Mouse (Mus musculus) hindbrain, embryonic 14.5 days (tissue): ENCODE results near the gene Ddx19a. TPM values are rescaled to one million over a fixed set of nuclear protein-coding genes. Genes with fewer than 3 reads are reported as not detected.

Source experiments
- ATAC-seq: fragments of 200-750 bp; cut with Nextera tagmentation; 2 replicates; pipeline ENCODE4 v1.8.0; 2017; ENCODE audit warnings: moderate number of reproducible peaks, mild to moderate bottlenecking, moderate TSS enrichment, moderate library complexity; ENCODE audit not compliant: low FRiP score
- DNase-seq: peaks from one replicate; pipeline ENCODE4 v3.0.0-alpha.2; 2015; ENCODE audit warnings: low spot score
- H3K27ac ChIP-seq: fragments of 300-500 bp; sonication (generic); 2 replicates; pipeline ENCODE4 v1.5.1; 2014; ENCODE audit warnings: mild to moderate bottlenecking, moderate library complexity
- H3K27me3 ChIP-seq: fragments of 300-500 bp; sonication (generic); 2 replicates; pipeline ENCODE4 v1.6.1; 2014; ENCODE audit warnings: mild to moderate bottlenecking, low read length, mixed read lengths; ENCODE audit not compliant: control insufficient read depth, insufficient read depth
- H3K36me3 ChIP-seq: fragments of 300-500 bp; sonication (generic); replicated peaks from 2 replicates; pipeline ENCODE4 v1.6.1; 2014; ENCODE audit not compliant: control insufficient read depth, insufficient read depth
- H3K4me1 ChIP-seq: fragments of 300-500 bp; sonication (generic); replicated peaks from 2 replicates; pipeline ENCODE4 v1.6.1; 2014; ENCODE audit warnings: antibody characterized with exemption, low read length, mixed read lengths; ENCODE audit not compliant: control insufficient read depth, insufficient read depth
- H3K4me2 ChIP-seq: fragments of 300-500 bp; sonication (generic); replicated peaks from 2 replicates; pipeline ENCODE4 v1.6.1; 2014; ENCODE audit warnings: mild to moderate bottlenecking, moderate library complexity
- H3K4me3 ChIP-seq: fragments of 300-500 bp; sonication (generic); replicated peaks from 2 replicates; pipeline ENCODE4 v1.5.1; 2014; ENCODE audit warnings: mild to moderate bottlenecking, low read length
- H3K9ac ChIP-seq: fragments of 300-500 bp; sonication (generic); 2 replicates; pipeline ENCODE4 v1.6.1; 2014
- H3K9me3 ChIP-seq: fragments of 300-500 bp; sonication (generic); 2 replicates; pipeline ENCODE4 v1.6.1; 2016; ENCODE audit warnings: low read length; ENCODE audit not compliant: control insufficient read depth
- WGBS: fragments of 180-500 bp; shearing (Covaris S2); extraction: QIAGEN DNeasy Blood & Tissue Kit; methylation state at CpG from one replicate; pipeline ENCODE4 v1.1.7; 2014; 5-methylcytosine and 5-hydroxymethylcytosine counted together
- polyA plus RNA-seq: library from polyadenylated mRNA; unstranded; fragments of >200 nt; fragmentation: Nextera tagmentation; extraction: Ambion mirVana; gene quantifications from 2 replicates; pipeline ENCODE4 v1.2.1, GENCODE M21; 2014

Gene Ddx19a
- 13.0 and 13.3 TPM in 2 replicates for polyA plus RNA-seq

GRCm38 (mm10) chr8:110997547-110998531 is at the start of gene Ddx19a:
Gene Ddx19a, minus strand, starts transcription at chr8:110997800.
- Histone ChIP-seq H3K9ac (peak within 1 kb of the TSS; percentile 80), H3K9me3 (no peaks in the 10 kb centered on the region), H3K27me3 (no peaks in the 10 kb centered on the region), H3K36me3 (peaks cover 10% of the 10 kb centered on the region), H3K4me2 (peak within 1 kb of the TSS; percentile 91), H3K4me1 (peaks cover 8% of the 10 kb centered on the region), H3K27ac (peak within 1 kb of the TSS; percentile 78), H3K4me3 (peak within 1 kb of the TSS; percentile 94)
- peak; percentile 88 for DNase-seq
- peak; percentile 93 for ATAC-seq
- 4% methylated on average over 58 of the region's 58 CpGs for WGBS

- ATAC-seq, result no peak
- Histone ChIP-seq H3K4me2 (no peak overlapping the region), H3K27ac (no peak overlapping the region), H3K36me3 (peaks cover 99% of the 10 kb centered on the region), H3K4me3 (no peak overlapping the region), H3K9ac (no peak overlapping the region), H3K4me1 (no peaks in the 10 kb centered on the region), H3K27me3 (no peaks in the 10 kb centered on the region), H3K9me3 (no peaks in the 10 kb centered on the region)
- WGBS, result 47% methylated on average over 2 of the region's 2 CpGs
- DNase-seq, result no peak
These were observed 46.6 kb upstream of the Ddx19a start for GRCm38 (mm10) chr8:111044003-111044734.

GRCm38 (mm10) chr8:111042546-111042945 is 44.9 kb upstream of the Ddx19a start:
- Histone ChIP-seq H3K4me3 (no peak overlapping the region), H3K27me3 (no peaks in the 10 kb centered on the region), H3K4me1 (no peaks in the 10 kb centered on the region), H3K9me3 (no peaks in the 10 kb centered on the region), H3K9ac (no peak overlapping the region), H3K36me3 (peaks cover 99% of the 10 kb centered on the region), H3K4me2 (no peak overlapping the region), H3K27ac (no peak overlapping the region)
- no peak for DNase-seq
- ATAC-seq, result no peak
- 95% methylated on average over 19 of the region's 19 CpGs for WGBS

GRCm38 (mm10) chr8:111036591-111036990 is 39.0 kb upstream of the Ddx19a start:
- 96% methylated on average over 15 of the region's 15 CpGs for WGBS
- Histone ChIP-seq H3K27me3 (no peaks in the 10 kb centered on the region; the same call in 1 of the 2 replicates), H3K36me3 (peaks cover 54% of the 10 kb centered on the region), H3K27ac (no peak overlapping the region), H3K4me3 (no peak overlapping the region), H3K9me3 (no peaks in the 10 kb centered on the region), H3K4me2 (no peak overlapping the region), H3K9ac (no peak overlapping the region), H3K4me1 (peaks cover 15% of the 10 kb centered on the region)
- DNase-seq (no peak), ATAC-seq (no peak)

- Histone ChIP-seq H3K4me2 (peak overlapping the region; percentile 77), H3K27ac (peak overlapping the region; percentile 87), H3K9me3 (no peaks in the 10 kb centered on the region), H3K27me3 (no peaks in the 10 kb centered on the region; the same call in none of the 2 replicates), H3K4me3 (peak overlapping the region; percentile 67), H3K9ac (peak overlapping the region; percentile 77), H3K4me1 (peaks cover 15% of the 10 kb centered on the region), H3K36me3 (peaks cover 32% of the 10 kb centered on the region)
- 22% methylated on average over 12 of the region's 12 CpGs for WGBS
- ATAC-seq, result 0 out of 2 replicates have a peak, but pooled peaks have one; percentile 14
- DNase-seq, result peak; percentile 52
These were observed 36.7 kb upstream of the Ddx19a start for GRCm38 (mm10) chr8:111034276-111034675.

GRCm38 (mm10) chr8:111033482-111034215 is 36.0 kb upstream of the Ddx19a start:
- no peaks in the 10 kb centered on the region for H3K9me3 ChIP-seq
- 5% methylated on average over 37 of the region's 37 CpGs for WGBS
- peak overlapping the region; percentile 87 for H3K27ac ChIP-seq
- no peaks in the 10 kb centered on the region; the same call in none of the 2 replicates for H3K27me3 ChIP-seq
- H3K4me3 ChIP-seq, result peak overlapping the region; percentile 67
- ATAC-seq (peak; percentile 98), DNase-seq (peak; percentile 99)
- H3K4me2 ChIP-seq, result peak overlapping the region; percentile 77
- peaks cover 15% of the 10 kb centered on the region for H3K4me1 ChIP-seq
- peak overlapping the region; percentile 77 for H3K9ac ChIP-seq
- peaks cover 25% of the 10 kb centered on the region for H3K36me3 ChIP-seq

GRCm38 (mm10) chr8:111032916-111033315 is 35.3 kb upstream of the Ddx19a start, which contains the start of gene Aars:
Gene Aars, plus strand, starts transcription at chr8:111033144.
- 98% methylated on average over 7 of the region's 7 CpGs for WGBS
- no peak for DNase-seq

GRCm38 (mm10) chr8:111031572-111031971 is 34.0 kb upstream of the Ddx19a start, which contains the start of gene Ddx19b:
Gene Ddx19b, minus strand, starts transcription at chr8:111031751.
- DNase-seq (no peak), ATAC-seq (no peak)
- H3K4me2 ChIP-seq, result no peak within 1 kb of the TSS
- H3K27me3 ChIP-seq, result no peaks in the 10 kb centered on the region; the same call in none of the 2 replicates
- no peak within 1 kb of the TSS for H3K9ac ChIP-seq
- H3K4me3 ChIP-seq, result no peak within 1 kb of the TSS
- H3K27ac ChIP-seq, result no peak within 1 kb of the TSS
- 97% methylated on average over 19 of the region's 19 CpGs for WGBS
- H3K9me3 ChIP-seq, result no peaks in the 10 kb centered on the region
- peaks cover 18% of the 10 kb centered on the region for H3K4me1 ChIP-seq
- peaks cover 4% of the 10 kb centered on the region; the same call in 1 of the 2 replicates for H3K36me3 ChIP-seq

More at GRCm38 (mm10) chr8:111032916-111033315, 35.3 kb upstream of the Ddx19a start, which contains the start of gene Aars:
- Histone ChIP-seq H3K4me1 (peaks cover 18% of the 10 kb centered on the region), H3K36me3 (peaks cover 18% of the 10 kb centered on the region), H3K4me3 (peak within 1 kb of the TSS; percentile 67), H3K9me3 (no peaks in the 10 kb centered on the region), H3K27ac (peak within 1 kb of the TSS; percentile 87), H3K27me3 (no peaks in the 10 kb centered on the region; the same call in none of the 2 replicates), H3K4me2 (peak within 1 kb of the TSS; percentile 77), H3K9ac (peak within 1 kb of the TSS; percentile 77)
- no peak for ATAC-seq
